ENCODE assay signal across 7 mouse cellular contexts in genomic region chr5:118029420-118029819, GRCm38 (mm10). TPM values are rescaled to one million over a fixed set of nuclear protein-coding genes. Genes with fewer than 3 reads are reported as not detected.
DNase-seq lines count a peak whose midpoint lies in the region; ATAC-seq and TF ChIP-seq lines count a peak whose summit lies in the region.

No protein-coding gene starts in this region.

- no peak overlapping the region for H3K27ac ChIP-seq in cortical plate, adult 2 months (ENCODE audit: insufficient read depth, low read length)
- no peak overlapping the region for H3K27ac ChIP-seq in liver, embryonic 12.5 days
- no peak overlapping the region for H3K27ac ChIP-seq in neural tube, embryonic 14.5 days (ENCODE audit: low read depth, low read length)

- no peaks in the 10 kb centered on the region for H3K36me3 ChIP-seq in liver, embryonic 12.5 days
- H3K36me3 ChIP-seq in neural tube, embryonic 14.5 days (ENCODE audit: control insufficient read depth, insufficient read depth, low read length), result no peaks in the 10 kb centered on the region

- peak; percentile 27 to 41 for DNase-seq in B cell, adult 2 months
- peak; percentile 92 for DNase-seq in induced T-regulatory cell, adult 2 months (ENCODE audit: low read depth)
- no peak for DNase-seq in MN1 (ENCODE audit: low spot score)

- H3K27me3 ChIP-seq in liver, embryonic 12.5 days (replicated peaks), result peaks cover 80% of the 10 kb centered on the region
- peaks cover 40% of the 10 kb centered on the region for H3K27me3 ChIP-seq in neural tube, embryonic 14.5 days (ENCODE audit: control insufficient read depth, insufficient read depth, low read length)

- no peak for TF ChIP-seq CTCF in cortical plate, adult 2 months (IDR thresholded peaks at IDR 0.05; ENCODE audit: extremely low read depth, insufficient read depth, low read length)

- no peaks in the 10 kb centered on the region for H3K9me3 ChIP-seq in liver, embryonic 12.5 days (replicated peaks)
- H3K9me3 ChIP-seq in neural tube, embryonic 14.5 days (ENCODE audit: control insufficient read depth, low read length), result no peaks in the 10 kb centered on the region

- ATAC-seq in CD4-positive, CD25-positive, alpha-beta regulatory T cell, adult 4 months, result peak; percentile 83
- ATAC-seq in liver, embryonic 12.5 days, result no peak
- ATAC-seq in neural tube, embryonic 14.5 days (ENCODE audit: low read depth), result no peak

- H3K4me3 ChIP-seq in cortical plate, adult 2 months (ENCODE audit: insufficient read depth, low read length), result peak overlapping the region; percentile 39
- peak overlapping the region; percentile 57 for H3K4me3 ChIP-seq in liver, embryonic 12.5 days
- peak overlapping the region; percentile 20; the same call in 1 of the 2 replicates for H3K4me3 ChIP-seq in neural tube, embryonic 14.5 days (ENCODE audit: low read depth, low read length)

- no peak overlapping the region for H3K9ac ChIP-seq in liver, embryonic 12.5 days
- H3K9ac ChIP-seq in neural tube, embryonic 14.5 days (replicated peaks; ENCODE audit: low read depth, low read length), result no peak overlapping the region

- H3K4me2 ChIP-seq in liver, embryonic 12.5 days, result peak overlapping the region; percentile 76
- H3K4me2 ChIP-seq in neural tube, embryonic 14.5 days (ENCODE audit: low read depth, low read length), result peak overlapping the region; percentile 39

- TF ChIP-seq POLR2A in cortical plate, adult 2 months (IDR thresholded peaks at IDR 0.05; ENCODE audit: extremely low read depth, insufficient read depth, low read length), result peak; percentile 41; the same call in 1 of the 2 replicates

- 3% methylated on average over 10 of the region's 10 CpGs for WGBS in liver, embryonic 12.5 days (ENCODE audit: insufficient replicate concordance)
- WGBS in neural tube, embryonic 14.5 days, result 3% methylated on average over 10 of the region's 10 CpGs

- H3K4me1 ChIP-seq in cortical plate, adult 2 months (ENCODE audit: control insufficient read depth, insufficient read depth, low read length), result peaks cover 2% of the 10 kb centered on the region; the same call in 1 of the 2 replicates
- H3K4me1 ChIP-seq in liver, embryonic 12.5 days, result peaks cover 34% of the 10 kb centered on the region
- peaks cover 22% of the 10 kb centered on the region; the same call in 1 of the 2 replicates for H3K4me1 ChIP-seq in neural tube, embryonic 14.5 days (ENCODE audit: control insufficient read depth, insufficient read depth, low read length)

RNA-seq across cellular contexts. Expression of gene Tesc, which starts 1.9 kb away (rescaled TPM):
- polyA plus RNA-seq in CD4-positive, CD25-positive, alpha-beta regulatory T cell, adult 4 months (2017; shearing (Covaris generic)), result 1 to 10 TPM; 2.9 to 7.7 TPM
- polyA plus RNA-seq in cortical plate, adult 2 months (2012; rRNA removed), result 47.6 and 54.6 TPM in 2 replicates
- polyA plus RNA-seq in liver, embryonic 12.5 days (2016; fragmentation: Nextera tagmentation; extraction: Ambion mirVana), result 1.5 and 2.0 TPM in 2 replicates
- polyA plus RNA-seq in neural tube, embryonic 14.5 days (2014; fragmentation: Nextera tagmentation; extraction: Ambion mirVana), result 2.2 and 2.5 TPM in 2 replicates

RNA-seq across cellular contexts. Expression of gene Fbxo21, which starts 52.9 kb away (rescaled TPM):
- polyA plus RNA-seq in CD4-positive, CD25-positive, alpha-beta regulatory T cell, adult 4 months (2017; shearing (Covaris generic)), result 10 to 100 TPM in 1 of 2 experiments, 1 to 10 TPM in 1; 7.9 to 12.5 TPM
- 90.4 and 92.1 TPM in 2 replicates for polyA plus RNA-seq in cortical plate, adult 2 months (2012; rRNA removed)
- 28.1 and 28.3 TPM in 2 replicates for polyA plus RNA-seq in liver, embryonic 12.5 days (2016; fragmentation: Nextera tagmentation; extraction: Ambion mirVana)
- 143 and 159 TPM in 2 replicates for polyA plus RNA-seq in neural tube, embryonic 14.5 days (2014; fragmentation: Nextera tagmentation; extraction: Ambion mirVana)
